Comparison of ENCODE assay signal across 8 mouse cellular contexts in the genomic region with DNA sequence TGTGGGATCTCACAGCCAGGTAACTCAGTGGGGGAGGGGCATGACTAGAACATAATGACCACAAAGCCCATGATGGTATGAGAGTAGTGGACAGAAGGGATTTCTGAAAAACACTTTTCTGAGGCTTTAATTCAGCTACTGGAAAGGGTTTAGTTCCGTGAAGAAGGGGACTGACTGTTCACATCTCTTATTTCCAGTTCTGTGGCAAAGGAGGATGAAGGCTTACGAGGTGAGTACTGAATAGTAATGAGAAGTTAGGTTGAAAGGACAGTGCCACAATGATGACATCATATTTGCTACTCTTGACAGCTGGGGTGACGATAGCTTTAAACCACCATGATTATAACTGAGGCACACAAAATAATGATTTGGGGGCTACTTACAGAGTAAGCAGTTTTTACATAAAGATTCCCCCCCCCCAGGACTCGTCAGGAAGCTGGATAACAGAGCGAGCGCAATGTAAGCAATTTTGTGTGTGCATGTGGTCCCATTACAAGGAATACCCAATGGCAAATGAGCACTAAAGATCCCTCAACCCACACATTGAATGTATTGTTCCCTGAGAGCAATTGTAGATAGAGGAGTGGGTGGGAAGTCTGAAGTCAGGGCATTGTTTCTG. TPM values are rescaled to one million over a fixed set of nuclear protein-coding genes. Genes with fewer than 3 reads are reported as not detected.
DNase-seq lines count a peak whose midpoint lies in the region; ATAC-seq lines count a peak whose summit lies in the region.

No protein-coding gene starts in this region.

- ATAC-seq in heart, embryonic 12.5 days (ENCODE audit: insufficient number of reproducible peaks, low FRiP score) = no peak
- ATAC-seq in activated CD4-positive, CD25-positive, alpha-beta regulatory T cell, adult 4 months = peak; percentile 5
- no peak for ATAC-seq in forebrain, embryonic 11.5 days (replicated peaks; ENCODE audit: low FRiP score)
- no peak for ATAC-seq in midbrain, embryonic 12.5 days (ENCODE audit: low FRiP score, low read depth)
- no peak for ATAC-seq in erythroid progenitor cell, adult 5-6 weeks (replicated peaks; ENCODE audit: low FRiP score, poor library complexity, severe bottlenecking)

- H3K4me3 ChIP-seq in heart, embryonic 12.5 days = peak overlapping the region; percentile 77
- peak overlapping the region; percentile 84 for H3K4me3 ChIP-seq in forebrain, embryonic 11.5 days (ENCODE audit: low read depth, low read length)
- peak overlapping the region; percentile 88 for H3K4me3 ChIP-seq in midbrain, embryonic 12.5 days

- peaks cover 10% of the 10 kb centered on the region for H3K4me1 ChIP-seq in heart, embryonic 12.5 days (replicated peaks)
- peaks cover 15% of the 10 kb centered on the region for H3K4me1 ChIP-seq in forebrain, embryonic 11.5 days (replicated peaks; ENCODE audit: control insufficient read depth, insufficient read depth, low read length)
- H3K4me1 ChIP-seq in midbrain, embryonic 12.5 days = peaks cover 33% of the 10 kb centered on the region

- intact Hi-C loops in heart, postnatal 36 days (cut with DNase I) = loop anchor here (1.0 to 2.0 kb wide), 4 partner anchors 35 to 243 kb away; partner anchors contain the start of genes Cenpl, Dars2, Klhl20 and Rabgap1l

- no peaks in the 10 kb centered on the region for H3K9me3 ChIP-seq in heart, embryonic 12.5 days (replicated peaks)
- H3K9me3 ChIP-seq in forebrain, embryonic 11.5 days (ENCODE audit: control insufficient read depth, low read length) = no peaks in the 10 kb centered on the region
- H3K9me3 ChIP-seq in midbrain, embryonic 12.5 days = no peaks in the 10 kb centered on the region

- under 1% methylated on average over 6 of the region's 6 CpGs for WGBS in heart, embryonic 12.5 days
- WGBS in forebrain, embryonic 11.5 days = 0% methylated on average over 6 of the region's 6 CpGs
- WGBS in midbrain, embryonic 12.5 days = under 1% methylated on average over 6 of the region's 6 CpGs

- H3K36me3 ChIP-seq in heart, embryonic 12.5 days = peaks cover 52% of the 10 kb centered on the region
- H3K36me3 ChIP-seq in forebrain, embryonic 11.5 days (ENCODE audit: control insufficient read depth, insufficient read depth, low read length) = peaks cover 10% of the 10 kb centered on the region; the same call in 1 of the 2 replicates
- H3K36me3 ChIP-seq in midbrain, embryonic 12.5 days = peaks cover 62% of the 10 kb centered on the region

- peak overlapping the region; percentile 89 for H3K27ac ChIP-seq in heart, embryonic 12.5 days (ENCODE audit: poor library complexity, severe bottlenecking)
- H3K27ac ChIP-seq in forebrain, embryonic 11.5 days (ENCODE audit: low read depth, low read length) = peak overlapping the region; percentile 85
- H3K27ac ChIP-seq in midbrain, embryonic 12.5 days (replicated peaks) = peak overlapping the region; percentile 90

- peak overlapping the region; percentile 92 for H3K9ac ChIP-seq in heart, embryonic 12.5 days
- peak overlapping the region; percentile 99 for H3K9ac ChIP-seq in forebrain, embryonic 11.5 days (ENCODE audit: low read length)
- peak overlapping the region; percentile 96 for H3K9ac ChIP-seq in midbrain, embryonic 12.5 days (replicated peaks)

- no peak for DNase-seq in heart, postnatal 36 days
- no peak for DNase-seq in forebrain, embryonic 11.5 days (ENCODE audit: low spot score)
- peak; percentile 29 for DNase-seq in kidney, postnatal 10 days
- no peak for DNase-seq in right cerebral cortex, adult 18-20 months

- H3K4me2 ChIP-seq in heart, embryonic 12.5 days = peak overlapping the region; percentile 84
- H3K4me2 ChIP-seq in forebrain, embryonic 11.5 days (ENCODE audit: low read depth, low read length, severe bottlenecking) = peak overlapping the region; percentile 63
- peak overlapping the region; percentile 90 for H3K4me2 ChIP-seq in midbrain, embryonic 12.5 days (replicated peaks)

- H3K27me3 ChIP-seq in heart, embryonic 12.5 days (replicated peaks) = no peaks in the 10 kb centered on the region
- no peaks in the 10 kb centered on the region for H3K27me3 ChIP-seq in forebrain, embryonic 11.5 days (ENCODE audit: control insufficient read depth, insufficient read depth, low read length)
- no peaks in the 10 kb centered on the region for H3K27me3 ChIP-seq in midbrain, embryonic 12.5 days

RNA-seq across cellular contexts. Expression of gene Zbtb37, which starts 1.2 kb away (rescaled TPM):
- 7.8 and 8.1 TPM in 2 replicates for polyA plus RNA-seq in heart, embryonic 12.5 days (2016; fragmentation: Nextera tagmentation; extraction: Ambion mirVana)
- 10 to 100 TPM; 10.6 to 14.8 TPM for total RNA-seq in heart, postnatal 36 days (2021)
- 1 to 10 TPM; 4.3 to 5.2 TPM for polyA plus RNA-seq in activated CD4-positive, CD25-positive, alpha-beta regulatory T cell, adult 4 months (2017; shearing (Covaris generic))
- 8.3 and 14.4 TPM in 2 replicates for polyA plus RNA-seq in forebrain, embryonic 11.5 days (2014; fragmentation: Nextera tagmentation; extraction: Ambion mirVana)
- polyA plus RNA-seq in midbrain, embryonic 12.5 days (2016; fragmentation: Nextera tagmentation; extraction: Ambion mirVana) = 11.3 and 12.4 TPM in 2 replicates
- 2.5 and 5.4 TPM in 2 replicates for total RNA-seq in erythroid progenitor cell, adult 5-6 weeks (2015; ENCODE audit: low replicate concordance)
- 4.8 and 5.0 TPM in 2 replicates for total RNA-seq in erythroid progenitor cell, adult 5-6 weeks (2017; ENCODE audit: low replicate concordance)

RNA-seq across cellular contexts. Expression of gene Dars2, which starts 34.6 kb away (rescaled TPM):
- polyA plus RNA-seq in heart, embryonic 12.5 days (2016; fragmentation: Nextera tagmentation; extraction: Ambion mirVana) = 35.2 and 38.4 TPM in 2 replicates
- 10 to 100 TPM; 23.8 to 25.5 TPM for total RNA-seq in heart, postnatal 36 days (2021)
- polyA plus RNA-seq in activated CD4-positive, CD25-positive, alpha-beta regulatory T cell, adult 4 months (2017; shearing (Covaris generic)) = 10 to 100 TPM; 17.3 to 22.9 TPM
- polyA plus RNA-seq in forebrain, embryonic 11.5 days (2014; fragmentation: Nextera tagmentation; extraction: Ambion mirVana) = 55.0 and 57.7 TPM in 2 replicates
- polyA plus RNA-seq in midbrain, embryonic 12.5 days (2016; fragmentation: Nextera tagmentation; extraction: Ambion mirVana) = 39.1 and 44.7 TPM in 2 replicates
- total RNA-seq in erythroid progenitor cell, adult 5-6 weeks (2015; ENCODE audit: low replicate concordance) = 23.1 and 35.3 TPM in 2 replicates
- total RNA-seq in erythroid progenitor cell, adult 5-6 weeks (2017; ENCODE audit: low replicate concordance) = 18.2 and 27.5 TPM in 2 replicates

RNA-seq across cellular contexts. Expression of gene Cenpl, which starts 34.6 kb away (rescaled TPM):
- polyA plus RNA-seq in heart, embryonic 12.5 days (2016; fragmentation: Nextera tagmentation; extraction: Ambion mirVana) = 17.0 and 17.8 TPM in 2 replicates
- 1 to 10 TPM in 1 of 2 experiments, under 1 TPM in 1; 0.83 to 1.7 TPM for total RNA-seq in heart, postnatal 36 days (2021)
- polyA plus RNA-seq in activated CD4-positive, CD25-positive, alpha-beta regulatory T cell, adult 4 months (2017; shearing (Covaris generic)) = 10 to 100 TPM; 28.4 to 29.3 TPM
- polyA plus RNA-seq in forebrain, embryonic 11.5 days (2014; fragmentation: Nextera tagmentation; extraction: Ambion mirVana) = 46.1 and 47.9 TPM in 2 replicates
- polyA plus RNA-seq in midbrain, embryonic 12.5 days (2016; fragmentation: Nextera tagmentation; extraction: Ambion mirVana) = 32.2 and 32.3 TPM in 2 replicates
- total RNA-seq in erythroid progenitor cell, adult 5-6 weeks (2015; ENCODE audit: low replicate concordance) = 163 and 208 TPM in 2 replicates
- 120 and 126 TPM in 2 replicates for total RNA-seq in erythroid progenitor cell, adult 5-6 weeks (2017; ENCODE audit: low replicate concordance)

RNA-seq across cellular contexts. Expression of gene Serpinc1, which starts 57.5 kb away (rescaled TPM):
- 2.1 and 2.3 TPM in 2 replicates for polyA plus RNA-seq in heart, embryonic 12.5 days (2016; fragmentation: Nextera tagmentation; extraction: Ambion mirVana)
- under 1 TPM; 0.06 to 0.24 TPM for total RNA-seq in heart, postnatal 36 days (2021)
- 10 to 100 TPM; 11.0 to 12.0 TPM for polyA plus RNA-seq in activated CD4-positive, CD25-positive, alpha-beta regulatory T cell, adult 4 months (2017; shearing (Covaris generic))
- polyA plus RNA-seq in forebrain, embryonic 11.5 days (2014; fragmentation: Nextera tagmentation; extraction: Ambion mirVana) = 1.5 and 2.1 TPM in 2 replicates
- polyA plus RNA-seq in midbrain, embryonic 12.5 days (2016; fragmentation: Nextera tagmentation; extraction: Ambion mirVana) = 3.1 and 3.2 TPM in 2 replicates
- total RNA-seq in erythroid progenitor cell, adult 5-6 weeks (2015; ENCODE audit: low replicate concordance) = not detected in 2 replicates
- 0.51 and 0.98 TPM in 2 replicates for total RNA-seq in erythroid progenitor cell, adult 5-6 weeks (2017; ENCODE audit: low replicate concordance)
